21 mouse cellular contexts compared by ENCODE assay signal in the genomic region with DNA sequence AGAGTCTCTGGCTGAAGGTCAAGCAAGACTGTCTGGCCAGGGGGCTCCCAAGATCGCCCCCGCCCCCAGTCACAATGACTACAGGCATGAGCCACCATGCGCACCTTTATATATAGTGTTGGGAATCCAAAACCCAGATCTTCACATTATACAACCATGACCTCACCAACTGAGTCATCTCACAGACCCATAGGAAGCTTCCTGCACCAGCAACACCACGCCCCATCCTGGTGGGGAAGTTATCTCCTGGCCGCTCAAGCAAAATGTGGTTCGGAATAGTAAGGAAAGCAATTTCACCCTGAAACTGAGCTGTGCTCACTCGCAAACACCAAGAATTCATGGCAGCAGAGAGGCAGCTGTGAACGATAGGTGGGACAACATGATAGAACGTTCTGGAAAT.
A peak's percentile ranks its signal among the peaks of the same experiment; 100 is the strongest.
DNase-seq lines count a peak whose midpoint lies in the region; ATAC-seq and TF ChIP-seq lines count a peak whose summit lies in the region.
"Had no signal": no experiment of that assay in that cellular context is flagged by ENCODE, and none has a peak within 500 bp of the region (broad histone marks: within the 10 kb centered on the region; RNA-seq: fewer than 3 reads in every experiment).

No protein-coding gene starts in this region.

- H3K9ac ChIP-seq in lung, postnatal 0 days (replicated peaks; ENCODE audit: low read depth) = no peak overlapping the region
- H3K9ac ChIP-seq in kidney, embryonic 14.5 days (ENCODE audit: low read depth, low read length) = no peak overlapping the region
- no peak overlapping the region for H3K9ac ChIP-seq in midbrain, postnatal 0 days (replicated peaks; ENCODE audit: low read length, poor library complexity, severe bottlenecking)
- H3K9ac ChIP-seq: embryonic facial prominence, embryonic 15.5 days; forebrain, embryonic 15.5 days; heart, embryonic 15.5 days; hindbrain, embryonic 12.5 days; intestine, embryonic 15.5 days had no signal

- no peak overlapping the region for H3K4me3 ChIP-seq in lung, postnatal 0 days (ENCODE audit: low read depth, low read length)
- no peak overlapping the region for H3K4me3 ChIP-seq in bone marrow, adult 2 months (replicated peaks; ENCODE audit: control insufficient read depth, low read depth, low read length)
- no peak overlapping the region for H3K4me3 ChIP-seq in kidney, embryonic 14.5 days (ENCODE audit: low read length)
- H3K4me3 ChIP-seq in midbrain, postnatal 0 days (ENCODE audit: low read depth, low read length) = no peak overlapping the region
- H3K4me3 ChIP-seq: embryonic facial prominence, embryonic 15.5 days; erythroblast, embryonic 14.5 days; forebrain, embryonic 15.5 days; heart, embryonic 10.5 days; heart, embryonic 15.5 days; hindbrain, embryonic 12.5 days; intestine, embryonic 15.5 days had no signal

- WGBS in lung, postnatal 0 days = 88% methylated on average over 9 of the region's 9 CpGs
- 60% methylated on average over 9 of the region's 9 CpGs for WGBS in bone marrow, adult 2 months
- 88% methylated on average over 9 of the region's 9 CpGs for WGBS in kidney, embryonic 14.5 days
- WGBS in midbrain, postnatal 0 days = 94% methylated on average over 9 of the region's 9 CpGs

- peak; percentile 21 for DNase-seq in lung, postnatal 0 days (ENCODE audit: low spot score)
- no peak for DNase-seq in lung, adult 18-20 months
- no peak for DNase-seq in left cerebral cortex, adult 18-20 months (ENCODE audit: low spot score in 2 of 2)
- no peak for DNase-seq in midbrain, postnatal 0 days (ENCODE audit: low spot score)
- DNase-seq: cerebellum, adult 18-20 months; cerebellum, adult 9-11 months; cerebellum, postnatal 36 days; gastrocnemius, postnatal 36 days; heart, adult 18-20 months; heart, postnatal 4 days had no signal

- H3K4me1 ChIP-seq in lung, postnatal 0 days (ENCODE audit: insufficient read depth, low read depth, low read length) = 0 out of 2 replicates have a peak, but pooled peaks cover 3% of the 10 kb centered on the region
- peaks cover 5% of the 10 kb centered on the region for H3K4me1 ChIP-seq in bone marrow, adult 2 months (ENCODE audit: control insufficient read depth, insufficient read depth, low read length)
- peaks cover 7% of the 10 kb centered on the region; the same call in 1 of the 2 replicates for H3K4me1 ChIP-seq in kidney, embryonic 14.5 days (ENCODE audit: control insufficient read depth, insufficient read depth, low read length)
- H3K4me1 ChIP-seq in midbrain, postnatal 0 days (ENCODE audit: insufficient read depth, low read length) = no peaks in the 10 kb centered on the region
- H3K4me1 ChIP-seq: embryonic facial prominence, embryonic 15.5 days had no signal

- H3K9me3 ChIP-seq in lung, postnatal 0 days (ENCODE audit: low read length) = no peaks in the 10 kb centered on the region
- H3K9me3 ChIP-seq in kidney, embryonic 14.5 days (ENCODE audit: control insufficient read depth, low read length) = no peaks in the 10 kb centered on the region
- no peaks in the 10 kb centered on the region for H3K9me3 ChIP-seq in midbrain, postnatal 0 days (ENCODE audit: low read length)
- H3K9me3 ChIP-seq: embryonic facial prominence, embryonic 15.5 days; forebrain, embryonic 15.5 days; heart, embryonic 10.5 days; heart, embryonic 15.5 days; hindbrain, embryonic 12.5 days; intestine, embryonic 15.5 days had no signal

- no peaks in the 10 kb centered on the region for H3K36me3 ChIP-seq in lung, postnatal 0 days (ENCODE audit: insufficient read depth, low read length)
- H3K36me3 ChIP-seq in kidney, embryonic 14.5 days (ENCODE audit: control insufficient read depth, insufficient read depth, low read length) = no peaks in the 10 kb centered on the region
- no peaks in the 10 kb centered on the region for H3K36me3 ChIP-seq in midbrain, postnatal 0 days (ENCODE audit: insufficient read depth, low read length)
- H3K36me3 ChIP-seq: embryonic facial prominence, embryonic 15.5 days; forebrain, embryonic 15.5 days; G1E; heart, embryonic 10.5 days; heart, embryonic 15.5 days; hindbrain, embryonic 12.5 days; intestine, embryonic 15.5 days had no signal

- TF ChIP-seq POLR2A in bone marrow, adult 2 months (IDR thresholded peaks at IDR 0.05; ENCODE audit: borderline replicate concordance, control insufficient read depth, low read depth, low read length) = no peak

- TF ChIP-seq CTCF in lung, postnatal 0 days (IDR thresholded peaks at IDR 0.05) = no peak
- TF ChIP-seq CTCF in bone marrow, adult 2 months (IDR thresholded peaks at IDR 0.05; ENCODE audit: control insufficient read depth, insufficient read depth, low read length) = no peak
- TF ChIP-seq CTCF in midbrain, postnatal 0 days (IDR thresholded peaks at IDR 0.05) = no peak

- H3K27ac ChIP-seq in lung, postnatal 0 days (ENCODE audit: low read length) = no peak overlapping the region
- H3K27ac ChIP-seq in bone marrow, adult 2 months (ENCODE audit: control insufficient read depth, insufficient read depth, low read depth, low read length, poor library complexity) = peak overlapping the region; percentile 64
- no peak overlapping the region for H3K27ac ChIP-seq in kidney, embryonic 14.5 days (ENCODE audit: low read depth, low read length)
- no peak overlapping the region for H3K27ac ChIP-seq in midbrain, postnatal 0 days (ENCODE audit: low read depth, low read length)
- H3K27ac ChIP-seq: embryonic facial prominence, embryonic 15.5 days; forebrain, embryonic 15.5 days; heart, embryonic 10.5 days; heart, embryonic 15.5 days; hindbrain, embryonic 12.5 days; intestine, embryonic 15.5 days had no signal

- TF ChIP-seq EP300 in lung, postnatal 0 days (IDR thresholded peaks at IDR 0.05) = no peak

- no peak for ATAC-seq in lung, postnatal 0 days
- peak; percentile 86 for ATAC-seq in megakaryocyte, adult 5-6 weeks (ENCODE audit: poor library complexity, severe bottlenecking)
- no peak for ATAC-seq in kidney, embryonic 14.5 days (ENCODE audit: low FRiP score, low TSS enrichment)
- no peak for ATAC-seq in midbrain, postnatal 0 days (ENCODE audit: low FRiP score)
- ATAC-seq: forebrain, embryonic 15.5 days; intestine, embryonic 15.5 days had no signal

- H3K27me3 ChIP-seq in lung, postnatal 0 days (replicated peaks; ENCODE audit: insufficient read depth, low read length) = no peaks in the 10 kb centered on the region
- H3K27me3 ChIP-seq in kidney, embryonic 14.5 days (ENCODE audit: control insufficient read depth, insufficient read depth, low read length) = no peaks in the 10 kb centered on the region
- H3K27me3 ChIP-seq in midbrain, postnatal 0 days (ENCODE audit: insufficient read depth, low read length) = no peaks in the 10 kb centered on the region
- H3K27me3 ChIP-seq: embryonic facial prominence, embryonic 15.5 days; forebrain, embryonic 15.5 days; heart, embryonic 15.5 days; hindbrain, embryonic 12.5 days; intestine, embryonic 15.5 days had no signal

- H3K4me2 ChIP-seq in lung, postnatal 0 days (replicated peaks; ENCODE audit: low read depth, low read length) = no peak overlapping the region
- H3K4me2 ChIP-seq in kidney, embryonic 14.5 days (replicated peaks; ENCODE audit: low read depth, low read length) = no peak overlapping the region
- no peak overlapping the region for H3K4me2 ChIP-seq in midbrain, postnatal 0 days (ENCODE audit: low read depth, low read length, poor library complexity, severe bottlenecking)
- H3K4me2 ChIP-seq: embryonic facial prominence, embryonic 15.5 days; forebrain, embryonic 15.5 days; heart, embryonic 15.5 days; hindbrain, embryonic 12.5 days; intestine, embryonic 15.5 days had no signal
